Comparison of ENCODE assay signal across 25 mouse cellular contexts in the genomic region with DNA sequence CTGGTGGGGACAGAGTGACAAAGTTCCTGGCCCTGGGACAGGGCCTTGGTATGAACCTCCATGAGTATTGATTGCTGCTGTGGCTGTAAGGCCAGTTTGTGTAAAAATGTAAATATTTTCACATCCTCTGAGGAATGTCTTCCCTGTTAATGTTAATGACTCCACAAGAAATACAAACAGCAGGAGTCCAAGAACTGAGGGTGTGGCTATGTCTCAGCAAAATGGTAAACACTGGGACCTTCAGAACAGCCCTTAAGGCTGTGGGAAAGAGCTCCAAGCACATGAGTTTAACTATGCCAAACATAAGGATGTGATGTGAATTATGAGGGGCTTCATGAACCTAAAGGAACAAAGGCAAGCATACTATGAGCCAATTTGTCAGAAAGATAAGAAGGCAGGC.
"Had no signal": no experiment of that assay in that cellular context is flagged by ENCODE, and none has a peak within 500 bp of the region (broad histone marks: within the 10 kb centered on the region; RNA-seq: fewer than 3 reads in every experiment).

No protein-coding gene starts in this region.

- ATAC-seq: inflammation-experienced regulatory T-cells, adult 6 months; intestine, embryonic 15.5 days; intestine, postnatal 0 days had no signal

- H3K9me3 ChIP-seq: heart, embryonic 15.5 days; hindbrain, embryonic 13.5 days; hindbrain, embryonic 15.5 days; intestine, embryonic 15.5 days; limb, embryonic 10.5 days; limb, embryonic 12.5 days had no signal

- H3K36me3 ChIP-seq: hindbrain, embryonic 13.5 days; hindbrain, embryonic 15.5 days; intestine, embryonic 15.5 days; limb, embryonic 10.5 days; limb, embryonic 12.5 days had no signal

- H3K4me2 ChIP-seq: heart, embryonic 11.5 days; heart, embryonic 13.5 days; heart, embryonic 15.5 days; hindbrain, embryonic 13.5 days; hindbrain, embryonic 15.5 days; intestine, embryonic 15.5 days; limb, embryonic 12.5 days; liver, embryonic 11.5 days had no signal

- H3K4me3 ChIP-seq: heart, adult 2 months; heart, embryonic 13.5 days; heart, embryonic 15.5 days; hindbrain, embryonic 13.5 days; hindbrain, embryonic 15.5 days; intestine, embryonic 15.5 days; layer of hippocampus, adult 2 months; left cerebral cortex, adult 2 months; limb, embryonic 10.5 days; limb, embryonic 12.5 days had no signal

- H3K9ac ChIP-seq: heart, embryonic 13.5 days; heart, embryonic 15.5 days; hindbrain, embryonic 13.5 days; hindbrain, embryonic 15.5 days; intestine, embryonic 15.5 days; limb, embryonic 12.5 days; liver, embryonic 14.5 days had no signal

- DNase-seq: gastrocnemius, postnatal 14 days; gastrocnemius, postnatal 36 days; heart, adult 2 months; heart, postnatal 14 days; heart, postnatal 36 days; kidney, adult 18-20 months; kidney, adult 8-10 months; kidney, postnatal 10 days; kidney, postnatal 25 days; kidney, postnatal 4 days; liver had no signal

- H3K27me3 ChIP-seq: heart, embryonic 13.5 days; heart, embryonic 15.5 days; hindbrain, embryonic 13.5 days; hindbrain, embryonic 15.5 days; intestine, embryonic 15.5 days; limb, embryonic 12.5 days had no signal

- H3K4me1 ChIP-seq: heart, embryonic 13.5 days; heart, embryonic 15.5 days; hindbrain, embryonic 13.5 days; hindbrain, embryonic 15.5 days; intestine, embryonic 15.5 days; limb, embryonic 10.5 days; limb, embryonic 12.5 days had no signal

- H3K27ac ChIP-seq: heart, adult 2 months; heart, embryonic 13.5 days; heart, embryonic 15.5 days; hindbrain, embryonic 13.5 days; hindbrain, embryonic 15.5 days; intestine, embryonic 15.5 days; layer of hippocampus, adult 2 months; left cerebral cortex, adult 2 months; limb, embryonic 10.5 days; limb, embryonic 12.5 days; liver, embryonic 14.5 days had no signal
